Mouse (Mus musculus) myocyte (in vitro differentiated cells): Measurements from ENCODE around the gene Rbm18.

ENCODE experiments used
- E2F4 ChIP-seq: IDR thresholded peaks from one replicate; pipeline ENCODE4 v1.6.1; 2011; ENCODE audit warnings: mild to moderate bottlenecking, control low read depth, moderate library complexity; ENCODE audit not compliant: insufficient read depth
- MAX ChIP-seq: IDR thresholded peaks from one replicate; pipeline ENCODE4 v1.6.1; 2011; ENCODE audit warnings: low read depth, mild to moderate bottlenecking, control low read depth
- MYOD1 ChIP-seq, 3 experiments: IDR thresholded peaks; one replicate each; pipeline ENCODE4 v1.6.1; 2011; ENCODE audit warnings: control low read depth in 2 of 3, low read depth in 2 of 3, mild to moderate bottlenecking in 2 of 3, moderate library complexity in 1 of 3; ENCODE audit not compliant: insufficient read length in 2 of 3, control insufficient read depth in 1 of 3
- MYOG ChIP-seq, 3 experiments: IDR thresholded peaks; one replicate each; pipeline ENCODE4 v1.6.1; 2011; ENCODE audit warnings: control low read depth in 2 of 3, low read depth in 2 of 3, mild to moderate bottlenecking in 2 of 3; ENCODE audit not compliant: insufficient read length in 2 of 3, control insufficient read depth in 1 of 3, insufficient read depth in 1 of 3
- POLR2A ChIP-seq: IDR thresholded peaks from one replicate; pipeline ENCODE4 v1.6.1; 2011; ENCODE audit warnings: low read depth, mild to moderate bottlenecking, control low read depth, moderate library complexity; ENCODE audit not compliant: insufficient read length
- POLR2AphosphoS2 ChIP-seq: IDR thresholded peaks from one replicate; pipeline ENCODE4 v1.6.1; 2011; ENCODE audit warnings: low read depth, control low read depth; ENCODE audit not compliant: insufficient read length
- SRF ChIP-seq: IDR thresholded peaks from one replicate; pipeline ENCODE4 v1.6.1; 2011; ENCODE audit warnings: low read depth; ENCODE audit not compliant: control insufficient read depth, insufficient read length
- TCF12 ChIP-seq: IDR thresholded peaks from one replicate; pipeline ENCODE4 v1.6.1; 2011; ENCODE audit warnings: mild to moderate bottlenecking, control low read depth; ENCODE audit not compliant: poor library complexity, insufficient read depth, severe bottlenecking

DNA sequence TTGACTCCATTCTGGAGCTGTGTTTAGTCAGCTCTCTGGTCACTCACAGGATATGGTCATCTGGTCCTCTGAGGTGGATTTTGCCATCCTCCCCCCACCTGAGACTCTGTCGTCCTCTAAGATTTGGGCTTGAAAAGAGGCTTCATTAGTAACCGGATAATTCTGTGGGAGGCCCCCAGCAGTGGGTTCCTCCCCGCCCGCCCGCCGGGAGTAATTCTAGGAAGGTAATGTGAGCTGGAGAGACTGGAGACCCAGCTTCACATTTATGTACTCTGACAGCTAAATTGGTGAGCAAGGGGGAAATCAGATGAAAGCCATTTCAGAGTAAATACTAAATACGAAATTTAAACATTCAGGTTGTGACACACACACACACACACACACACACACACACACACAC is 28.0 kb downstream of the Rbm18 start:
- TF ChIP-seq TCF12 = no peak
- TF ChIP-seq SRF = no peak
- TF ChIP-seq MYOG (IDR thresholded peaks at IDR 0.05; ENCODE audit: control insufficient read depth in 1 of 3, insufficient read depth in 1 of 3, insufficient read length in 2 of 3, low read depth in 2 of 3) = no peak
- no peak for TF ChIP-seq MAX
- no peak for TF ChIP-seq POLR2A
- no peak for TF ChIP-seq E2F4
- TF ChIP-seq MYOD1 (IDR thresholded peaks at IDR 0.05; ENCODE audit: control insufficient read depth in 1 of 3, insufficient read length in 2 of 3, low read depth in 2 of 3) = no peak
- TF ChIP-seq POLR2AphosphoS2 = no peak
